Mouse (Mus musculus): ENCODE measurements at regions not wholly inside any gene's neighbourhood (a gene's known extent, or its start where the extent isn't known, plus 50 kb on each side); places are given as distances from the start of the nearest gene placed in this dataset.

- no peaks in the 10 kb centered on the region for H3K27me3 ChIP-seq (ENCODE audit: control insufficient read depth, insufficient read depth, low read length)
- WGBS = 87% methylated on average over 5 of the region's 5 CpGs
- H3K36me3 ChIP-seq (ENCODE audit: control insufficient read depth, insufficient read depth, low read length) = no peaks in the 10 kb centered on the region
- DNase-seq (ENCODE audit: low spot score) (no peak), ATAC-seq (ENCODE audit: insufficient number of reproducible peaks, low FRiP score, low TSS enrichment, low read depth) (no peak)
- no peaks in the 10 kb centered on the region for H3K9me3 ChIP-seq (ENCODE audit: control insufficient read depth, low read length)
- no peak overlapping the region for H3K4me2 ChIP-seq (ENCODE audit: low read depth, severe bottlenecking)
- H3K4me3 ChIP-seq (ENCODE audit: low read depth, low read length) = no peak overlapping the region
- H3K27ac ChIP-seq (replicated peaks; ENCODE audit: low read depth, low read length) = no peak overlapping the region
- H3K4me1 ChIP-seq (ENCODE audit: control insufficient read depth, insufficient read depth, low read length) = no peaks in the 10 kb centered on the region
- H3K9ac ChIP-seq (ENCODE audit: low read length) = no peak overlapping the region
Observed at GRCm38 (mm10) chr5:46348448-46348847, 491.0 kb upstream of the Lcorl start.

DNA sequence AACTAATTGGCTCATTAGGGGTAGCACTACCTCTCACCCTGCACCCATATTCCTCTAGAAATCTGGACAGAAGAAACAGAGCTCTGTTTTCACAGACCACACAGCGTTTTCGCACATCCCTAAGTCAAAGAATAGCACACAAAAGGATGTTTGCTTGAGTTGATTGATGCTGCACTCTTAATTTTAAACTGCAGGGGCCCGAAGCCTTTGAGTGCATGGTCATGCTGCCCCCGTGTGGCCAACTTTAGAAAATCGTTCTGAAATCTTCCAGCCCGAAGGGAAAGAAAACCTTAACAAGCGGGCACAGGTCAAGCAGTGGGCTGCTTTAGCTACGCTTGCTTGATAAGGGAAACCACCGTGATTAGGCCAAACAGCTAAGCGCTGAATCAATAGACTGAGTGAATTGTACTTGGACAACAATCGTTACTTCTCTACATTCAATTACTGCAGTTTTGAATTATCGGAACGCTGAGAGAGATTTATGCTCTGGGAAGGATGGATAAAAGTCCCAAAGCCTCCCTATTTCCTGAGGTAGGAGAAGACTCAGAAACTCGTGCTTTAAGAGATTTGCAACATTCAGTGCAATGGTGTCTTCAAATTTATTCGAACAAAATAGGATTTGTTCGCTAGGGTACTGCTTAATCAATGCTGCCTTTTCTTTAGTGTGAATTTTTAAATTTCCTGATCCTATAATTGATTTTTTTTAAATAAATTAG is 490.1 kb upstream of the Lcorl start:
- WGBS = 24% methylated on average over 16 of the region's 16 CpGs
- DNase-seq (ENCODE audit: low spot score) (peak; percentile 88), ATAC-seq (ENCODE audit: insufficient number of reproducible peaks, low FRiP score, low TSS enrichment, low read depth) (peak; percentile 13; the same call in 1 of the 2 replicates)
- Histone ChIP-seq H3K4me2 (ENCODE audit: low read depth, severe bottlenecking) (no peak overlapping the region), H3K36me3 (ENCODE audit: control insufficient read depth, insufficient read depth, low read length) (no peaks in the 10 kb centered on the region), H3K9me3 (ENCODE audit: control insufficient read depth, low read length) (no peaks in the 10 kb centered on the region), H3K27ac (replicated peaks; ENCODE audit: low read depth, low read length) (no peak overlapping the region), H3K4me1 (ENCODE audit: control insufficient read depth, insufficient read depth, low read length) (no peaks in the 10 kb centered on the region), H3K4me3 (ENCODE audit: low read depth, low read length) (no peak overlapping the region), H3K27me3 (ENCODE audit: control insufficient read depth, insufficient read depth, low read length) (no peaks in the 10 kb centered on the region), H3K9ac (ENCODE audit: low read length) (no peak overlapping the region)

GRCm38 (mm10) chr5:46338461-46338860 is 481.0 kb upstream of the Lcorl start:
- Histone ChIP-seq H3K4me1 (ENCODE audit: control insufficient read depth, insufficient read depth, low read length) (no peaks in the 10 kb centered on the region), H3K27me3 (ENCODE audit: control insufficient read depth, insufficient read depth, low read length) (no peaks in the 10 kb centered on the region), H3K27ac (replicated peaks; ENCODE audit: low read depth, low read length) (no peak overlapping the region), H3K4me3 (ENCODE audit: low read depth, low read length) (no peak overlapping the region), H3K36me3 (ENCODE audit: control insufficient read depth, insufficient read depth, low read length) (no peaks in the 10 kb centered on the region), H3K9ac (ENCODE audit: low read length) (no peak overlapping the region), H3K9me3 (ENCODE audit: control insufficient read depth, low read length) (no peaks in the 10 kb centered on the region), H3K4me2 (ENCODE audit: low read depth, severe bottlenecking) (no peak overlapping the region)
- DNase-seq (ENCODE audit: low spot score) = no peak
- no peak for ATAC-seq (ENCODE audit: insufficient number of reproducible peaks, low FRiP score, low TSS enrichment, low read depth)
- 73% methylated on average over 2 of the region's 2 CpGs for WGBS

- DNase-seq (ENCODE audit: low spot score) (no peak), ATAC-seq (ENCODE audit: insufficient number of reproducible peaks, low FRiP score, low TSS enrichment, low read depth) (no peak)
- Histone ChIP-seq H3K4me2 (ENCODE audit: low read depth, severe bottlenecking) (no peak overlapping the region), H3K36me3 (ENCODE audit: control insufficient read depth, insufficient read depth, low read length) (no peaks in the 10 kb centered on the region), H3K4me3 (ENCODE audit: low read depth, low read length) (no peak overlapping the region), H3K27me3 (ENCODE audit: control insufficient read depth, insufficient read depth, low read length) (no peaks in the 10 kb centered on the region), H3K4me1 (ENCODE audit: control insufficient read depth, insufficient read depth, low read length) (no peaks in the 10 kb centered on the region), H3K9ac (ENCODE audit: low read length) (no peak overlapping the region), H3K27ac (replicated peaks; ENCODE audit: low read depth, low read length) (no peak overlapping the region), H3K9me3 (ENCODE audit: control insufficient read depth, low read length) (no peaks in the 10 kb centered on the region)
- WGBS = 81% methylated on average over 1 of the region's 1 CpGs
Observed at GRCm38 (mm10) chr5:46330880-46331279, 473.5 kb upstream of the Lcorl start.
